In genomic region chr4:132638461-132639190, GRCm38 (mm10) we compare ENCODE assay signal across 8 mouse cellular contexts. TPM values are rescaled to one million over a fixed set of nuclear protein-coding genes. Genes with fewer than 3 reads are reported as not detected.
DNase-seq lines count a peak whose midpoint lies in the region; ATAC-seq lines count a peak whose summit lies in the region.

Gene Eya3 (plus strand): TSS chr4:132638987.

- peak; percentile 98 for ATAC-seq in hindbrain, embryonic 11.5 days (ENCODE audit: low FRiP score)

- H3K9ac ChIP-seq in hindbrain, embryonic 11.5 days (ENCODE audit: low read depth, low read length), result peak within 1 kb of the TSS; percentile 90

- DNase-seq in Muller cell, postnatal 12 days (ENCODE audit: inconsistent ontology term), result peak; percentile 97
- peak; percentile 95 for DNase-seq in cerebellum, adult 9-11 months
- DNase-seq in frontal cortex, adult 2 months (ENCODE audit: extremely low spot score in 1 of 2, low spot score in 1 of 2), result peak; percentile 92 to 94
- peak; percentile 98 for DNase-seq in hindbrain, embryonic 11.5 days (ENCODE audit: low spot score)
- peak; percentile 92 to 94 for DNase-seq in layer of hippocampus, postnatal 10 days (ENCODE audit: low spot score in 2 of 2)
- DNase-seq in lung, postnatal 10 days, result peak; percentile 97
- peak; percentile 93 for DNase-seq in ovary, postnatal 36 days (ENCODE audit: low spot score)
- peak; percentile 94 for DNase-seq in thymus, postnatal 25 days

- peak within 1 kb of the TSS; percentile 89 for H3K4me2 ChIP-seq in hindbrain, embryonic 11.5 days (replicated peaks; ENCODE audit: low read depth, low read length)

- peak within 1 kb of the TSS; percentile 95 for H3K4me3 ChIP-seq in hindbrain, embryonic 11.5 days (ENCODE audit: low read depth, low read length)

- H3K4me1 ChIP-seq in hindbrain, embryonic 11.5 days (replicated peaks; ENCODE audit: control insufficient read depth, insufficient read depth, low read length), result 0 out of 2 replicates have a peak, but pooled peaks cover 2% of the 10 kb centered on the region

- no peaks in the 10 kb centered on the region for H3K9me3 ChIP-seq in hindbrain, embryonic 11.5 days (ENCODE audit: control insufficient read depth, low read length)

- under 1% methylated on average over 41 of the region's 41 CpGs for WGBS in hindbrain, embryonic 11.5 days

- H3K27ac ChIP-seq in hindbrain, embryonic 11.5 days (ENCODE audit: low read depth, low read length), result peak within 1 kb of the TSS; percentile 80

- no peaks in the 10 kb centered on the region for H3K27me3 ChIP-seq in hindbrain, embryonic 11.5 days (ENCODE audit: control insufficient read depth, insufficient read depth, low read length)

- no peaks in the 10 kb centered on the region for H3K36me3 ChIP-seq in hindbrain, embryonic 11.5 days (ENCODE audit: control insufficient read depth, insufficient read depth, low read length)

RNA-seq across cellular contexts. Expression of gene Eya3, which starts in this region (rescaled TPM):
- polyA plus RNA-seq in frontal cortex, adult 2 months (2012; rRNA removed), result 24.1 and 24.4 TPM in 2 replicates
- polyA plus RNA-seq in hindbrain, embryonic 11.5 days (2014; fragmentation: Nextera tagmentation; extraction: Ambion mirVana), result 21.9 and 34.1 TPM in 2 replicates
- 10 to 100 TPM; 16.3 to 23.3 TPM for total RNA-seq in layer of hippocampus, postnatal 10 days (2021)

Comparison
In these comparisons a context has a peak if more than half of its experiments do, and no peak if none do; other contexts are left out.
1. Peak in every context shown above with its lines: DNase-seq, ATAC-seq, H3K4me3 ChIP-seq and H3K27ac ChIP-seq.